Mouse (Mus musculus) MEL (cell line): ENCODE measurements around the gene Ttc41.

ENCODE experiments used
- CTCF ChIP-seq, 3 experiments: IDR thresholded peaks in 2 of 3; conservative IDR thresholded peaks in 1 of 3; 2 replicates each; pipeline ENCODE4 v1.5.1; 2011 to 2012; ENCODE audit warnings: low read length in 3 of 3, low read depth in 2 of 3, mild to moderate bottlenecking in 2 of 3, improper control_type of control experiment in 1 of 3, inconsistent platforms in 1 of 3, mixed read lengths in 1 of 3, moderate library complexity in 1 of 3; ENCODE audit not compliant: control insufficient read depth in 1 of 3, insufficient read depth in 1 of 3, poor library complexity in 1 of 3, severe bottlenecking in 1 of 3
- ELF1 ChIP-seq: IDR thresholded peaks from 2 replicates; pipeline ENCODE4 v1.6.1; 2014; ENCODE audit warnings: low read depth, mild to moderate bottlenecking, inconsistent platforms, low read length, improper control_type of control experiment, moderate library complexity
- ETS1 ChIP-seq: IDR thresholded peaks from 2 replicates; pipeline ENCODE4 v1.6.1; 2012; ENCODE audit warnings: low read depth, mild to moderate bottlenecking, inconsistent platforms, low read length, improper control_type of control experiment, moderate library complexity
- HCFC1 ChIP-seq: IDR thresholded peaks from 2 replicates; pipeline ENCODE4 v1.6.1; 2012; ENCODE audit warnings: low read depth, mild to moderate bottlenecking, inconsistent platforms, low read length, improper control_type of control experiment, moderate library complexity
- MAX ChIP-seq: IDR thresholded peaks from 2 replicates; pipeline ENCODE4 v1.6.1; 2011; ENCODE audit warnings: low read length, improper control_type of control experiment
- NRF1 ChIP-seq: IDR thresholded peaks from 2 replicates; pipeline ENCODE4 v1.6.1; 2014; ENCODE audit warnings: low read depth, mild to moderate bottlenecking, inconsistent platforms, low read length, improper control_type of control experiment, moderate library complexity; ENCODE audit not compliant: poor library complexity, insufficient read depth, severe bottlenecking
- POLR2A ChIP-seq, 2 experiments: IDR thresholded peaks; 2 replicates each; pipeline ENCODE4 v1.6.1; 2011 to 2012; ENCODE audit warnings: low read length in 2 of 2, mild to moderate bottlenecking in 2 of 2, control low read depth in 1 of 2, improper control_type of control experiment in 1 of 2, low read depth in 1 of 2, moderate library complexity in 1 of 2; ENCODE audit not compliant: control insufficient read depth in 1 of 2, insufficient read depth in 1 of 2, poor library complexity in 1 of 2
- POLR2AphosphoS2 ChIP-seq: IDR thresholded peaks from 2 replicates; pipeline ENCODE4 v1.6.1; 2011; ENCODE audit warnings: low read length, improper control_type of control experiment
- TCF12 ChIP-seq: IDR thresholded peaks from 2 replicates; pipeline ENCODE4 v1.6.1; 2014; ENCODE audit warnings: low read depth, mild to moderate bottlenecking, inconsistent platforms, low read length, improper control_type of control experiment, moderate library complexity
- ZKSCAN1 ChIP-seq: IDR thresholded peaks from 2 replicates; pipeline ENCODE4 v1.6.1; 2012; ENCODE audit warnings: low read depth, mild to moderate bottlenecking, inconsistent platforms, low read length, improper control_type of control experiment, moderate library complexity
- ZNF384 ChIP-seq: IDR thresholded peaks from 2 replicates; pipeline ENCODE4 v1.6.1; 2012; ENCODE audit warnings: low read depth, mild to moderate bottlenecking, inconsistent platforms, low read length, improper control_type of control experiment

DNA sequence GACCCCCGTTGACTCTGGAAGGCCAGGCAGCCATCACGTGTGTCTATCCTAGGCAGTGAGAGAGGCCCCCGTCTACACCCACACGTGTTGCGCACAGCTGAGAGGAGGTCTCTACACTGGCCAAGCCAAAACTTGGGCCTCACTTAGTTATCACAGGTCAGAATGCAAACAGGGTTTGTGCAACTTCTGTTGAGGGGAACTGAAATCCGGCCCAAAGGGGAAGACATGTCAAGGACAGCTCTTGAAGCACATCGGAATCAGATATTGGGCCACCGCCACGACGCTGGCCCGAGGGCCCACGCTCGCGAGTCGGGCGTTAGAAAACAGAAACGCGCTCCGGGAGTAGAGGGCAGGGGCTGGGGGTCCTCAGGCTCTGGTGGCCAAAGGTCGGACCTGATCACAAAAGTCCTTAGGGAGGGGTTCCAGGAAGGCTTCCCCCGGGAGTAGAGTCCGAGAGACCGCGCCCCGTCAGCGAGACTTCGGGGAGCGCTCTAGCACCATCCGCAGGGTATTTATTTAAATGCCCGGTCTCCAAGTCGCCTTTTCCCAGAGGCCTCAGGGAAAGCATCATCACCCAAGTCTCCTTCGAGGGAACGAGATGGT lies 921 bp upstream of the Ttc41 start:
- TF ChIP-seq HCFC1 (0 out of 2 replicates have a peak, but pooled peaks have one; percentile 11), ZKSCAN1 (no peak), TCF12 (no peak), ELF1 (no peak), POLR2A (IDR thresholded peaks at IDR 0.05; ENCODE audit: control insufficient read depth in 1 of 2, insufficient read depth in 1 of 2, low read depth in 1 of 2, low read length in 2 of 2, poor library complexity in 1 of 2) (no peak), ETS1 (no peak), NRF1 (no peak), CTCF (IDR thresholded peaks at IDR 0.05 in 2 of 3, conservative IDR thresholded peaks at IDR 0.05 in 1 of 3; ENCODE audit: control insufficient read depth in 1 of 3, insufficient read depth in 1 of 3, low read depth in 2 of 3, low read length in 3 of 3, poor library complexity in 1 of 3, severe bottlenecking in 1 of 3) (no peak), POLR2AphosphoS2 (no peak), MAX (peak; percentile 67), ZNF384 (no peak)
